Mouse (Mus musculus): ENCODE data around the gene Lmna.

Gene Lmna

DNA sequence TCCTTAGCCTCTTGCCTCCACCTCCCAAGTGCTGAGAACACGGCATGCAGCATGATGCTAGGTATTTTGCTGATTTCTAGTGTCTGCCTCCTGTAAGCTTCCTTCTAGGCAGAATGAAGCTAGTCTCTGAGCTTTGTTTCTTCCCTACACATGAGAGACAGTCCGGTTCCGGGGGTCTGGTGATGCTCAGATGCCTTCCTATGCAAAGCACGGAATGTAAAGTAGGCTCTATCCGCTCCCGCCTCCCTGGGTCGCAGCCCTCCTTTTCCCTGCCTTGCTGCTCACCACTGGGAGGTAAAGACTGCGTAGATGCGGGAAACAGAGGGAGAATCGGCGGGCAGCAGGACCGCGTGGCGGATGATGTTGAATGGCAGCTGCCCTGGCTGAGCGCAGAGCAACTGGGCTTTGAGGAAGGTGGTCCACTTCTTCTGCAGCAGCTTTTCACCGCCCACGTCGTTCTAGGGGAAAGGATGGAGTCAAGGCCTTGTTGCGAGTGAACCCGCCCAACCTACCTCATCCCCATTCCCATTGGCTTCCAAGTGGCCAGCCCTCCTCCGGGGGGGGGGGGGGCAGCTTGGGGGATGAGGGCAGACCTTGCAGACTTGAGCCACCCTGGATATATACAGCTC lies 60.2 kb downstream of the Lmna start:
- no peak for DNase-seq (ENCODE audit: low read depth, low spot score)

DNA sequence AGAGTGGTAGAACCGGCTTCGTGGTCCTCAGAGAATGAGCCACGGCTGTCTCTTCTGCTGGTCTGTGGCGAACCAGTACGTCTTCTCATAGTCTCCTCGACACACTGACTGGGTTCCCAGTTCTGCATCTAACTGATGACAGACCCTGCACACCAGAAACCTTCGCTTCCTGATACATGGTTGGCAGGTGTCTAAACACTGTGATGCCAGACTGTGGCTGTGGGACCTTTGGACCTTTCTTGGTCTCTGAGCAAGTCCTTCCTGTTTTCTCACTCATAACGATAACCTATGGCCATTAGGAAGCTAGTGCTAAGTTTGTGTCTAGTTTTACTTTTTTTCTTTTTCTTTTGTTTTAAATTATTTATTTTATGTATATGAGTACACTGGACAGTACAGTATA lies 61.3 kb downstream of the Lmna start:
- DNase-seq (ENCODE audit: low read depth, low spot score) = no peak

GRCm38 (mm10) chr3:88447676-88448183 lies 62.0 kb downstream of the Lmna start:
- DNase-seq (ENCODE audit: low read depth, low spot score) = no peak

GRCm38 (mm10) chr3:88446471-88447123 lies 63.2 kb downstream of the Lmna start:
- no peak for DNase-seq (ENCODE audit: low read depth, low spot score)

DNA sequence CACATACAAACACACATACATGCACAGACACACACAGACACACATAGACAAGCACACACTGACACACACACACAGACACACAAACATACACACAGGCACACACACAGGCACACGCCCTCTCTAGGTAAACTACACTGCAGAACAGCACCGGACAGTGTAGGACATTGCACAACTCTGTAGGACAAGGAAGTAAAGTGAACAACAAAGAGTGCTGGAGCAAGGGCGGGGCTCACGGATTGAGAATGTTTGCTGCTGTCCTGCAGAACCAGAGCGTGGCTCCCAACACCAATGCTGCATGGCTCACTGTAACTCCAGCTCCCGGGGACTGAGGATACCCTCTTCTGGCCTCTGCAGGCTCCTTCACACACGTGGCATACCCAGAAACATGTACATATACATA lies 66.9 kb downstream of the Lmna start:
- no peak for DNase-seq (ENCODE audit: low read depth, low spot score)

- DNase-seq (ENCODE audit: low read depth, low spot score) = no peak
Measured at GRCm38 (mm10) chr3:88442488-88442887, 67.3 kb downstream of the Lmna start.

DNA sequence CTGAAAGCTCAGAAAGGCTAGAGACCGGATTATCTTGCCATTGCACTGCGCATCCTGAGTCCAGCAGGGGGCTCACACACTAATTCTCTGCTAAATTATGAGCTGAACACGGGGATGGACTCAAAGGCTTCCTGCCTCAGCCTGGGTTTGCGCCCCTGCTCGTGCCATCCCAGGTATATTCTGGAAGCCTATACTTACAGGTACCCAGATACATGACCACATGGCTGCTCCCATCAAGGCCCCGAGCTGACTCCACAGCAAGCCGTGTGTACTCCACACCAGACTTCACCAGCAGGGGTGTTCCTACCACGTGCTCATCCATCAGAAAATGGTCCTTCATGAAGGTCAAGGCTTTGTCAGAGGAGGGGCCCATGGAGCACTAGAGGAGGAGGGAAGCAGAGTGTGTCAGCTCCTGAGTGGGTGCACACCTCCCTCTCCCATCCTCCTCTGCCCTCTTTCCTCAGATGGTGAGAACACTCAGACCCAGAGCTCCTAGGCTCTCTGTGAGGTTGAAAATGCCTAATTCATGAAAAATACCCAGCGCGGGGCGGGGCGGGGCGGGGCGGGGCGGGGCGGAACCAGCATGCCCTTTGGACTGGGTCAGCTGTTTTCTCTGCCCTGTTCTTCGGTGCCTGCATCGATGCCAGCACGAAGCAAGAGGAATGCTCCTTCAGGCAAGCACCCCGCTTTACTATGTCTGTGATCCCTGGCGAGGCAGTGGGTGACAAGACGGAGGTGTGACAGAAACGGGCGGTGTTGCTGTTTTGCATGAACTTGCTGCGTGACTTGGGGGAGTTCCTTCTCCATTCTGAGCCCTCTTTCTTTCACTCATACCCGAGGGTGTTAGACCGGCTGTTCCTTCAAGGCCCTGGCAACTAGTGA lies 69.0 kb downstream of the Lmna start:
- DNase-seq (ENCODE audit: low read depth, low spot score) = peak; percentile 79

DNA sequence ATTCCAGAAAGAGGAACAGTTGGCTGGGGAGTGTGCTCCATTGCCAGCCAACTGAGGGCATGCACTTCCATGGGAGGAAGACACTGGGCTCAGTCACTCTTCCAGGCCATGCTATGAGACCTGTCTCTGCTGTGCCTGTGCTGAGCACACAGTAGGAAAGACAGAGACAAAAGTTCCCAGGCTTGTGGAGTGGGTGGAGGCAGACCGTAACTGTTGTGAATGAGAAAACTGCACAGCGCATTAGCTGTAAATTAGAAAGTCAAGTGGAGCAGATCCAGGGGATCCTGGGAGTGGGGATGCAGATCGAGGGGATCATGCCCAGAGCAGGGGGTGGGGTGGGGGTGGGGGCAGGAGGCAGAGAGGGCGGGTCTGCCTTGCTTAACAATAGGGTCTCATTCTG lies 70.2 kb downstream of the Lmna start:
- DNase-seq (ENCODE audit: low read depth, low spot score) = no peak

DNA sequence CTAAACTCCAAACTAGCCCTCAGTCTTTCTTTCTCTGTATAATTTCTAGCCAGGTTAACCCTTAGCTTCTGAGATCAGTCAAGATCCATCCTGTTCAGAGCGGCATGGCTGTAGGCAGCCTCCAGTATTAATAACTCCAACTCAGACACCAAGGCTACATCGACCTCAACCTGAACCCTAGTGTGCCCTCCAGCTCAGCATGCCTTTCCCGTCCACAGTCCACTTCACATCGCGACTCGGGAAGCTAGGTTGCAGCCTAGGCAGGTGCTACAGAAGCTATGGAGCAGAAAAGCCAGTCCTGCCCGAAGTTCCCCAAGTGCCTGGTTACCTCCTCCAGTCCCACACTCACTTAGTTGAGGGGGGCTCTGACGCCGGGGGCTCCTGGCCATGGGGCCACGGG lies 72.3 kb downstream of the Lmna start:
- DNase-seq (ENCODE audit: low read depth, low spot score) = no peak

DNA sequence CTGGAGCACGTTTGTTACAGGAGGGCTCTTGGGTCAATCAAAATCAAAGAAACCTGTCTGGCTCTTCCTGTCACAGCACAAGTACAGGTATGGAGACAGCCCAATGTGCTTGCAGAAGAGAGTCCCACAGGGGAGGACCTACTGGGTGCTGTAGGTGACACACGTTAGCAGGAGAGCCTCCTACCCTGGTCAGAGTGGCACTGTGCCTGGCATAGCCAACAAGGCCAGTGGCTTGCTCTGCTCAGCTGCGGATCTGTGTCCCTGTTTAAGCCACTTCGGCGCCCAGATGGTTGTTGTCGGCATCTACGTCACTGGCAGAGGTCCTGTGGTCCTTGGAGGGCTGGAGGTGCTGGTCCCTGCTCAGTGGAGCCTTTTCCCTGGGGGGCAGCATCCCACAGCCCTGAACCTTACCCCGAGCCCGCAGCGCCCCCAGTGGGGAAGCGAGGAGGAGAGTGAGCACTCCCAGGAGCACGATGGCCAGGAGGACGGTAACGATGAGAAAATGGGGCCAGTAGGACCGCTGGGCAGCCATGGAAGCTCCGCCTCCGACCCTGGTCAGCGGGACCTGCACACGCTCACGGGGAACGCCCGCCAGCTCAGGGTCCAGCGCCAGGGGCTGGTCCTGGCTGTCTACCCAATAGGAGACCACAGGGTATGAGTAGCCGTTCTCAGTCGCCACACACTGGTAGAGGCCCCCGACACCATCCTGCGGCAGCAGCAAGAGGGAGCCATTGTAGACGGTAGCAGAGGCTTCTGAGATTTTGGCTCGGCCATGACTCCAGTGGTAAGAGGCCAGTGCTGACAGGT lies 73.2 kb downstream of the Lmna start:
- no peak for DNase-seq (ENCODE audit: low read depth, low spot score)

GRCm38 (mm10) chr3:88435515-88435914 lies 74.2 kb downstream of the Lmna start:
- no peak for DNase-seq (ENCODE audit: low read depth, low spot score)

Measured in CD4-positive, CD25-positive, alpha-beta regulatory T cell, adult 2 months (primary cell).